Mouse (Mus musculus): ENCODE results near the gene Tmem125.

- TF ChIP-seq CTCF (IDR thresholded peaks at IDR 0.05; ENCODE audit: low read depth): no peak
- TF ChIP-seq EP300 (optimal IDR thresholded peaks at IDR 0.05): no peak
Measured at GRCm38 (mm10) chr4:118581508-118581907, 37.7 kb upstream of the Tmem125 start.

All from stomach, postnatal 0 days (tissue).